Comparison of ENCODE assay signal across 8 mouse cellular contexts in the genomic region with DNA sequence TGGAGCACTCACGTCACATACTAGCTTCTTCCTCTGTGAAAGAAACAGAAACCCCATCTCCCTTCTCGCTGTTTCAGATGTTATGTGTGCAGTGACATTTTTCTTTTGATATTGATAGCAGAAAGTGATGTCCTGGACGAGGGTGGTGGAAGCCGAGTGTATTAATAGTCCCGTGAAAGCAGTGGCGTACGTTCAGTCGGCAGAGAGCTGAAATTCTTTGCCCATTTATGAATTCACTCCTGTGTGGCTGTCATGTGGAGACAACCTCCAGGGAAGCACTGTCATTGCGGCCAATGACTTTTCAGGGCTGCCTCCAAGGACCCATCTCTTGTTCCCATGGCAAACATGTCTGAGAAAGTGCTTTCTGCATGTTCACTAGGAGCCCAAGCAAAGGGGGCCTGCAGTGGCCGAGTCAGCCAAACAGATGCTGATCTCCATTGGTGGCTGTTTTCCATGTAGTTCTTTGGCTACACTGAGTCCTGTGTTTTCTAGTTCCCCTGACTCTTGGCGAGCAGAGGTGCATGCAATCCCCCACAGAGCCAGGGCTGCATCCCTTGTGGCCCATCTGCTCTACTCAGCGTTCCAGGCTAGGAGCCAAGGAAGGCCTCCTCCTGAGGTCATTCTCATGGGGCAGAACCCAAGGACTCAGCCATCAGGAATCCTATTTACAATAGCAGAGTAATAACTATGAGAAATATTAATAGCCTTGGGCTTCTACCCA. TPM values are rescaled to one million over a fixed set of nuclear protein-coding genes. Genes with fewer than 3 reads are reported as not detected.
DNase-seq lines count a peak whose midpoint lies in the region; ATAC-seq and TF ChIP-seq lines count a peak whose summit lies in the region.

No protein-coding gene starts in this region.

- intact Hi-C loops in left cerebral cortex, postnatal 25 days (cut with DNase I): no loop called here

- peak; percentile 81 for ATAC-seq in forebrain, postnatal 0 days

- DNase-seq in 3134 (ENCODE audit: extremely low read depth, insufficient read length, low spot score): peak; percentile 43
- DNase-seq in adrenal gland, adult 2 months: peak; percentile 91
- peak; percentile 49 for DNase-seq in forebrain, postnatal 0 days
- peak; percentile 71 for DNase-seq in heart, postnatal 4 days
- DNase-seq in left cerebral cortex, postnatal 25 days (ENCODE audit: low spot score in 2 of 2): peak; percentile 29 to 39
- DNase-seq in skeletal muscle tissue, adult 2 months (ENCODE audit: low read depth, low spot score): peak; percentile 87
- no peak for DNase-seq in embryo, embryonic 11 days
- DNase-seq in spleen, postnatal 36 days (ENCODE audit: low spot score in 2 of 2): no peak

- H3K4me3 ChIP-seq in forebrain, postnatal 0 days (ENCODE audit: low read depth, low read length): no peak overlapping the region

- H3K4me1 ChIP-seq in forebrain, postnatal 0 days (ENCODE audit: insufficient read depth): no peaks in the 10 kb centered on the region

- WGBS in forebrain, postnatal 0 days: 68% methylated on average over 12 of the region's 12 CpGs

- no peaks in the 10 kb centered on the region for H3K36me3 ChIP-seq in forebrain, postnatal 0 days (ENCODE audit: insufficient read depth)

- no peaks in the 10 kb centered on the region for H3K27me3 ChIP-seq in forebrain, postnatal 0 days (ENCODE audit: insufficient read depth, low read length)

- H3K9ac ChIP-seq in forebrain, postnatal 0 days: no peak overlapping the region

- H3K9me3 ChIP-seq in forebrain, postnatal 0 days (ENCODE audit: low read length): no peaks in the 10 kb centered on the region

- no peak overlapping the region for H3K4me2 ChIP-seq in forebrain, postnatal 0 days (ENCODE audit: low read depth)

- no peak for TF ChIP-seq CTCF in forebrain, postnatal 0 days (IDR thresholded peaks at IDR 0.05; ENCODE audit: low read depth)

- no peak overlapping the region for H3K27ac ChIP-seq in forebrain, postnatal 0 days (ENCODE audit: low read depth, low read length)

RNA-seq across cellular contexts. Expression of gene Nek10, which starts 29.5 kb away (rescaled TPM):
- total RNA-seq in adrenal gland, adult 2 months (2021): under 1 TPM; 0.06 to 0.14 TPM
- not detected in 2 replicates for polyA plus RNA-seq in adrenal gland, adult 2 months (2012; rRNA removed)
- total RNA-seq in forebrain, postnatal 0 days (2014; rRNA removed): 1.1 and 3.0 TPM in 2 replicates
- polyA plus RNA-seq in forebrain, postnatal 0 days (2015; fragmentation: Nextera tagmentation; extraction: Ambion mirVana): 0.18 and 0.25 TPM in 2 replicates
- total RNA-seq in heart, postnatal 4 days (2021): under 1 TPM in 1 of 2 experiments, not detected in 1; 0.07 TPM
- 1 to 10 TPM; 1.9 to 2.1 TPM for total RNA-seq in left cerebral cortex, postnatal 25 days (2021)

Comparison
In these comparisons a context has a peak if more than half of its experiments do, and no peak if none do; other contexts are left out.
1. DNase-seq: peak in 3134 (single experiment), adrenal gland, adult 2 months (single experiment), forebrain, postnatal 0 days (single experiment), heart, postnatal 4 days (single experiment), left cerebral cortex, postnatal 25 days (2 of 2) and skeletal muscle tissue, adult 2 months (single experiment); none in embryo, embryonic 11 days (single experiment) and spleen, postnatal 36 days (0 of 2).